Mouse (Mus musculus) right cerebral cortex, adult 2 months (tissue): ENCODE results near the gene Pms1.
A peak's percentile ranks its signal among the peaks of the same experiment; 100 is the strongest.
"Not testable (repeated sequence)": the region's sequence is repeated elsewhere in the genome, so short reads cannot be mapped to it uniquely, and the experiment has no call there.

Experiments
- DNase-seq, 2 experiments: peaks; one replicate each; pipeline ENCODE4 v3.0.0; 2021 to 2022; ENCODE audit warnings: low spot score in 2 of 2

The Pms1 gene

GRCm38 (mm10) chr1:53296581-53297383 is at the start of gene Pms1, which contains the start of the genes Ormdl1 and Gm28778:
TSS of gene Pms1 (minus strand) at chr1:53297018.
TSS of gene Ormdl1 (plus strand) at chr1:53297095.
TSS of gene Gm28778 (plus strand) at chr1:53297111.
- peak; percentile 95 for DNase-seq

GRCm38 (mm10) chr1:53341071-53341470 is 44.3 kb upstream of the Pms1 start:
- DNase-seq, result no peak

GRCm38 (mm10) chr1:53337403-53337802 is 40.6 kb upstream of the Pms1 start:
- DNase-seq, result not testable (repeated sequence)

GRCm38 (mm10) chr1:53335465-53335864 is 38.6 kb upstream of the Pms1 start:
- no peak for DNase-seq

- DNase-seq, result not testable (repeated sequence)
These were observed 36.7 kb upstream of the Pms1 start for GRCm38 (mm10) chr1:53333527-53333926.

- no peak for DNase-seq
These were observed 28.1 kb upstream of the Pms1 start for GRCm38 (mm10) chr1:53324827-53325494.

GRCm38 (mm10) chr1:53324277-53324676 is 27.5 kb upstream of the Pms1 start:
- DNase-seq, result no peak

- DNase-seq, result no peak
These were observed 26.4 kb upstream of the Pms1 start for GRCm38 (mm10) chr1:53323254-53323653.

- DNase-seq, result no peak
These were observed 25.0 kb upstream of the Pms1 start for GRCm38 (mm10) chr1:53321662-53322344.

GRCm38 (mm10) chr1:53312989-53313967 is 16.5 kb upstream of the Pms1 start, which contains the start of gene Osgepl1:
TSS of gene Osgepl1 (plus strand) at chr1:53313624.
- peak; percentile 84 to 92 for DNase-seq

- no peak for DNase-seq
These were observed 3.7 kb upstream of the Pms1 start for GRCm38 (mm10) chr1:53300506-53300905.

GRCm38 (mm10) chr1:53291197-53291596 is 5.6 kb downstream of the Pms1 start:
- DNase-seq, result no peak

GRCm38 (mm10) chr1:53272646-53273045 is 24.2 kb downstream of the Pms1 start:
- DNase-seq, result peak; percentile 61 to 67

- no peak for DNase-seq
These were observed 26.9 kb downstream of the Pms1 start for GRCm38 (mm10) chr1:53269901-53270300.

- DNase-seq, result not testable (repeated sequence)
These were observed 31.7 kb downstream of the Pms1 start for GRCm38 (mm10) chr1:53264958-53265612.

GRCm38 (mm10) chr1:53226063-53226462 is 70.8 kb downstream of the Pms1 start:
- no peak for DNase-seq

- no peak for DNase-seq
These were observed 71.2 kb downstream of the Pms1 start for GRCm38 (mm10) chr1:53225616-53226015.

GRCm38 (mm10) chr1:53224775-53225174 is 72.0 kb downstream of the Pms1 start:
- DNase-seq, result no peak

- DNase-seq, result no peak
These were observed 86.7 kb downstream of the Pms1 start for GRCm38 (mm10) chr1:53210136-53210535.

- no peak for DNase-seq
These were observed 92.9 kb downstream of the Pms1 start for GRCm38 (mm10) chr1:53203902-53204301.
